In the genomic region with DNA sequence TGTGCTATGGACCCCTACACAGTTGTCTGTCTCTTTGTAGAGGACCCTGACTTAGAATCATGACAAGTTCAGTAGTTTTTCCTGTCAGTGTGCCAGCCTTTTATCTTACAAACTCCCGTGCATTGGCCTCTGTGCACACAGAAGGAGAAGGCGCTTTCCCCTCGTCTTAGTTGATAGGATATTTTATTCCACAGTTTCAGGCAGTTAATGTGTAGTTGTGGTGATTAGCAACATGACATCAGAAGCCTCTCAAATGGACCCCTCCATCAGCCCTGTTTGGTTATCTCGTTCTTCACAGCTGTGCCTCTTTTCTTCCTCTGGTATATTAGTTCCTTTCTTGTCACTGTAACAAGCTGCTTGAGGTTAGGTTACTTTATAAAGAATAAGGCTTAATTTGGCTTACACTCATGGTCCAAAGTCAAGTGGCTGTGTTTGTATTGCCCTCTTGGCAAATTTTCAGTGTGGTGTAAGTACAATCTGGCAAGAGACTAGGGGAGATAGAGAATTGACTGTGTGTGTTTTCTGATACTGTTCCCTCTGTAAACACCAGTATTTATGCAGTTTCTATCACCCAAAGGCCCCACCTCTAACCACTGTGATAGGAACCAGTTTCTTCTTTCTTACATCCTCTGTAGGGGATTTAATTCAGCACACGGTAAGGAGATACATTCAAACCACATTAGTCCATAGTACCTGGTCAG, we compare ENCODE assay signal across 15 mouse cellular contexts.
DNase-seq lines count a peak whose midpoint lies in the region; ATAC-seq and TF ChIP-seq lines count a peak whose summit lies in the region.
"Had no signal": no experiment of that assay in that cellular context is flagged by ENCODE, and none has a peak within 500 bp of the region (broad histone marks: within the 10 kb centered on the region; RNA-seq: fewer than 3 reads in every experiment).

No protein-coding gene starts in this region.

- H3K9ac ChIP-seq in heart, embryonic 13.5 days: no peak overlapping the region
- H3K9ac ChIP-seq: embryonic facial prominence, embryonic 13.5 days; hindbrain, embryonic 13.5 days; midbrain, embryonic 15.5 days had no signal

- peaks cover 19% of the 10 kb centered on the region for H3K36me3 ChIP-seq in heart, embryonic 13.5 days
- H3K36me3 ChIP-seq in G1E (replicated peaks): peaks cover 48% of the 10 kb centered on the region
- H3K36me3 ChIP-seq: midbrain, embryonic 15.5 days had no signal

- H3K4me2 ChIP-seq in heart, embryonic 13.5 days: no peak overlapping the region
- H3K4me2 ChIP-seq: embryonic facial prominence, embryonic 13.5 days; hindbrain, embryonic 13.5 days; midbrain, embryonic 15.5 days had no signal

- WGBS in heart, embryonic 13.5 days: 40% methylated on average over 5 of the region's 5 CpGs

- TF ChIP-seq CTCF in G1E (IDR thresholded peaks at IDR 0.05; ENCODE audit: low read depth, low read length): no peak

- H3K27ac ChIP-seq in heart, embryonic 13.5 days (replicated peaks): peak overlapping the region; percentile 61
- H3K27ac ChIP-seq: embryonic facial prominence, embryonic 13.5 days; hindbrain, embryonic 13.5 days had no signal

- H3K27me3 ChIP-seq in heart, embryonic 13.5 days (replicated peaks): no peaks in the 10 kb centered on the region
- no peaks in the 10 kb centered on the region for H3K27me3 ChIP-seq in G1E (ENCODE audit: insufficient read depth, low read length)
- H3K27me3 ChIP-seq: embryonic facial prominence, embryonic 13.5 days; hindbrain, embryonic 13.5 days; midbrain, embryonic 15.5 days had no signal

- peaks cover 92% of the 10 kb centered on the region for H3K4me1 ChIP-seq in heart, embryonic 13.5 days
- peaks cover 85% of the 10 kb centered on the region for H3K4me1 ChIP-seq in G1E (ENCODE audit: insufficient read depth, low read depth, low read length)

- DNase-seq in heart, adult 11 months: no peak
- DNase-seq in G1E (ENCODE audit: low spot score): peak; percentile 56
- DNase-seq in cerebellum, adult 8-10 months: no peak
- DNase-seq: cerebellum, adult 11-12 months; heart, adult 18-20 months; kidney, adult 11 months; kidney, postnatal 10 days; right cerebral cortex, postnatal 14 days had no signal

- H3K9me3 ChIP-seq in heart, embryonic 13.5 days: no peaks in the 10 kb centered on the region
- H3K9me3 ChIP-seq in G1E (replicated peaks): no peaks in the 10 kb centered on the region
- H3K9me3 ChIP-seq: embryonic facial prominence, embryonic 13.5 days; hindbrain, embryonic 13.5 days; midbrain, embryonic 15.5 days had no signal

- no peak for ATAC-seq in heart, embryonic 13.5 days (ENCODE audit: extremely low read depth, insufficient number of reproducible peaks, low FRiP score, low TSS enrichment)
- peak; percentile 66 for ATAC-seq in G1E (ENCODE audit: extremely low read depth, insufficient number of reproducible peaks, low FRiP score, poor library complexity, severe bottlenecking)
- peak; percentile 7 to 32; a peak in 2 of 4 replicates for ATAC-seq in hematopoietic stem cell, adult 5-6 weeks (replicated peaks in 1 of 2; ENCODE audit: insufficient read depth in 1 of 2, low FRiP score in 2 of 2, low TSS enrichment in 1 of 2, low read depth in 1 of 2, poor library complexity in 2 of 2, severe bottlenecking in 2 of 2)
- ATAC-seq in megakaryocyte progenitor cell, adult 5-6 weeks (replicated peaks; ENCODE audit: poor library complexity): peak; percentile 66
- no peak for ATAC-seq in CD4-positive, CD25-positive, alpha-beta regulatory T cell, adult 4 months

- H3K4me3 ChIP-seq in heart, embryonic 13.5 days: no peak overlapping the region
- peak overlapping the region; percentile 42; the same call in 1 of the 2 replicates for H3K4me3 ChIP-seq in G1E (ENCODE audit: low read depth, low read length)
- H3K4me3 ChIP-seq: embryonic facial prominence, embryonic 13.5 days; hindbrain, embryonic 13.5 days; midbrain, embryonic 15.5 days had no signal

Comparison
In these comparisons a context has a peak if more than half of its experiments do, and no peak if none do; other contexts are left out.
1. ATAC-seq: peak in G1E (single experiment), hematopoietic stem cell, adult 5-6 weeks (2 of 2) and megakaryocyte progenitor cell, adult 5-6 weeks (single experiment); none in heart, embryonic 13.5 days (single experiment) and CD4-positive, CD25-positive, alpha-beta regulatory T cell, adult 4 months (single experiment).